18 mouse cellular contexts compared by ENCODE assay signal in the genomic region with DNA sequence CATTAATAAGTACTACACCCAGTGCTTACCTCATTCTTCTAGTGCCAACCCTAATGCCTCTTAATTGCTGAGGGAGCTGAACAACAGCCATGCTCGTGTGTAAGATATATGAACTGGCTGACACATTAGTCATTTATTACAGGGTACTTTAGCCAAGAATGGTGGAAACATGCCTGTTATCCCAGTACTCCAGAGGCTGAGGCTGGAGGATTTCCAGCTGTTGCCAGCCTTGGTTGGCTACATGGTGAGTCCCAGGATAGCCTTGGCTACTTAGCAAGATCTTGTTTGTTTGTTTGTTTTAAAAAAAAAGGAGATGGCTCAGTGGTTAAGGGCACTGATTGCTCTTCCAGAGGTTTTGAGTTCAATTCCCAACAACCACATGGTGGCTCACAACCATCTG. TPM values are rescaled to one million over a fixed set of nuclear protein-coding genes. Genes with fewer than 3 reads are reported as not detected.
DNase-seq lines count a peak whose midpoint lies in the region; ATAC-seq and TF ChIP-seq lines count a peak whose summit lies in the region.
"Had no signal": no experiment of that assay in that cellular context is flagged by ENCODE, and none has a peak within 500 bp of the region (broad histone marks: within the 10 kb centered on the region; RNA-seq: fewer than 3 reads in every experiment).

No protein-coding gene starts in this region.

- H3K27me3 ChIP-seq in heart, embryonic 12.5 days (replicated peaks) = no peaks in the 10 kb centered on the region
- H3K27me3 ChIP-seq in G1E (ENCODE audit: insufficient read depth, low read length) = no peaks in the 10 kb centered on the region
- no peaks in the 10 kb centered on the region for H3K27me3 ChIP-seq in hindbrain, embryonic 16.5 days (replicated peaks; ENCODE audit: control insufficient read depth, insufficient read depth, low read length)
- H3K27me3 ChIP-seq: heart, embryonic 15.5 days; hindbrain, embryonic 13.5 days; limb, embryonic 15.5 days; neural tube, embryonic 12.5 days had no signal

- DNase-seq in heart, adult 8-10 months (ENCODE audit: low spot score) = no peak
- DNase-seq in 3T3-L1 (ENCODE audit: low read depth, low spot score) (peak; percentile 44), G1E (ENCODE audit: low spot score) (no peak)
- DNase-seq in gastrocnemius, postnatal 10 days = no peak
- DNase-seq: cerebellum, adult 9-10 months; gastrocnemius, postnatal 25 days; kidney, postnatal 14 days; right cerebral cortex, postnatal 4 days had no signal

- no peak for ATAC-seq in heart, embryonic 12.5 days (ENCODE audit: insufficient number of reproducible peaks, low FRiP score)
- ATAC-seq in G1E (ENCODE audit: extremely low read depth, insufficient number of reproducible peaks, low FRiP score, poor library complexity, severe bottlenecking) = no peak
- no peak for ATAC-seq in granulocyte monocyte progenitor cell, adult 5-6 weeks (replicated peaks; ENCODE audit: poor library complexity, severe bottlenecking)
- no peak for ATAC-seq in hindbrain, embryonic 16.5 days
- ATAC-seq: intestine, postnatal 0 days; midbrain, embryonic 16.5 days had no signal

- H3K4me1 ChIP-seq in heart, embryonic 12.5 days (replicated peaks) = peaks cover 19% of the 10 kb centered on the region
- peaks cover 61% of the 10 kb centered on the region for H3K4me1 ChIP-seq in G1E (ENCODE audit: insufficient read depth, low read depth, low read length)
- H3K4me1 ChIP-seq in embryonic fibroblast, embryonic 13.5 days (ENCODE audit: control insufficient read depth, insufficient read depth, low read length) = peaks cover 9% of the 10 kb centered on the region; the same call in 1 of the 2 replicates
- H3K4me1 ChIP-seq in hindbrain, embryonic 16.5 days (ENCODE audit: control insufficient read depth, insufficient read depth, low read depth, low read length) = peaks cover 12% of the 10 kb centered on the region

- H3K9ac ChIP-seq in heart, embryonic 12.5 days = peak overlapping the region; percentile 8; the same call in 1 of the 2 replicates
- no peak overlapping the region for H3K9ac ChIP-seq in hindbrain, embryonic 16.5 days (ENCODE audit: low read depth, low read length)
- H3K9ac ChIP-seq: heart, embryonic 15.5 days; hindbrain, embryonic 13.5 days; limb, embryonic 15.5 days; neural tube, embryonic 12.5 days had no signal

- no peaks in the 10 kb centered on the region for H3K9me3 ChIP-seq in heart, embryonic 12.5 days (replicated peaks)
- H3K9me3 ChIP-seq in G1E (replicated peaks) = peaks cover 7% of the 10 kb centered on the region
- no peaks in the 10 kb centered on the region for H3K9me3 ChIP-seq in hindbrain, embryonic 16.5 days (ENCODE audit: control insufficient read depth, low read length)
- H3K9me3 ChIP-seq: heart, embryonic 15.5 days; hindbrain, embryonic 13.5 days; limb, embryonic 15.5 days; neural tube, embryonic 12.5 days had no signal

- H3K4me2 ChIP-seq in heart, embryonic 12.5 days = peak overlapping the region; percentile 25; the same call in 1 of the 2 replicates
- no peak overlapping the region for H3K4me2 ChIP-seq in hindbrain, embryonic 16.5 days (ENCODE audit: low read length)

- TF ChIP-seq POLR2A in embryonic fibroblast, embryonic 13.5 days (IDR thresholded peaks at IDR 0.05; ENCODE audit: low read depth, low read length) = no peak

- no peak for TF ChIP-seq CTCF in G1E (IDR thresholded peaks at IDR 0.05; ENCODE audit: low read depth, low read length)
- no peak for TF ChIP-seq CTCF in embryonic fibroblast, embryonic 13.5 days (IDR thresholded peaks at IDR 0.05; ENCODE audit: borderline replicate concordance, insufficient read depth, low read length)

- no peaks in the 10 kb centered on the region; the same call in 1 of the 2 replicates for H3K36me3 ChIP-seq in heart, embryonic 12.5 days
- H3K36me3 ChIP-seq in G1E (replicated peaks) = peaks cover 40% of the 10 kb centered on the region
- no peaks in the 10 kb centered on the region for H3K36me3 ChIP-seq in hindbrain, embryonic 16.5 days (ENCODE audit: control insufficient read depth, insufficient read depth, low read length)
- H3K36me3 ChIP-seq: heart, embryonic 15.5 days; hindbrain, embryonic 13.5 days; limb, embryonic 15.5 days; neural tube, embryonic 12.5 days had no signal

- H3K27ac ChIP-seq in heart, embryonic 12.5 days (ENCODE audit: poor library complexity, severe bottlenecking) = no peak overlapping the region
- peak overlapping the region; percentile 70 for H3K27ac ChIP-seq in embryonic fibroblast, embryonic 13.5 days (ENCODE audit: insufficient read depth, low read length)
- H3K27ac ChIP-seq in hindbrain, embryonic 16.5 days (ENCODE audit: low read depth, low read length) = no peak overlapping the region
- H3K27ac ChIP-seq: heart, embryonic 15.5 days; hindbrain, embryonic 13.5 days; limb, embryonic 15.5 days; neural tube, embryonic 12.5 days had no signal

- H3K4me3 ChIP-seq in heart, embryonic 12.5 days = 0 out of 2 replicates have a peak overlapping the region, but pooled peaks have one; percentile 10
- peak overlapping the region; percentile 65 for H3K4me3 ChIP-seq in G1E (ENCODE audit: low read depth, low read length)
- H3K4me3 ChIP-seq in embryonic fibroblast, embryonic 13.5 days (ENCODE audit: insufficient read depth, low read length) = no peak overlapping the region
- no peak overlapping the region for H3K4me3 ChIP-seq in hindbrain, embryonic 16.5 days (ENCODE audit: low read length)
- H3K4me3 ChIP-seq: neural tube, embryonic 12.5 days had no signal

- 53% methylated on average over 1 of the region's 1 CpGs for WGBS in heart, embryonic 12.5 days
- WGBS in hindbrain, embryonic 16.5 days = 56% methylated on average over 1 of the region's 1 CpGs

RNA-seq across cellular contexts. Expression of gene Crlf3, which starts 2.0 kb away (rescaled TPM):
- polyA plus RNA-seq in heart, embryonic 12.5 days (2016; fragmentation: Nextera tagmentation; extraction: Ambion mirVana) = 40.1 and 43.5 TPM in 2 replicates
- 10 to 100 TPM in 2 of 4 experiments, 1 to 10 TPM in 2; 9.0 to 14.9 (median 12.1) TPM for total RNA-seq in heart, adult 8-10 months (2022)
- total RNA-seq in G1E (2014; fragmentation: Nextera tagmentation) (132 and 144 TPM in 2 replicates), G1E (2017) (257 and 265 TPM in 2 replicates)
- 62.4 and 67.6 TPM in 2 replicates for polyA plus RNA-seq in G1E (2012)
- polyA plus RNA-seq in embryonic fibroblast, embryonic 13.5 days (2011; ENCODE audit: insufficient read length, low read depth, missing spikeins) = 20.7 and 27.2 TPM in 2 replicates
- total RNA-seq in granulocyte monocyte progenitor cell, adult 5-6 weeks (2014; fragmentation: Nextera tagmentation) = 85.9 and 104 TPM in 2 replicates
- total RNA-seq in granulocyte monocyte progenitor cell, adult 5-6 weeks (2017) = 95.3 and 97.5 TPM in 2 replicates
- polyA plus RNA-seq in hindbrain, embryonic 16.5 days (2015; fragmentation: Nextera tagmentation; extraction: Ambion mirVana) = 12.6 and 13.8 TPM in 2 replicates
- total RNA-seq in gastrocnemius, postnatal 10 days (2021) = 10 to 100 TPM; 11.6 to 14.9 TPM

RNA-seq across cellular contexts. Expression of gene Atad5, which starts 10.4 kb away (rescaled TPM):
- 6.9 and 8.3 TPM in 2 replicates for polyA plus RNA-seq in heart, embryonic 12.5 days (2016; fragmentation: Nextera tagmentation; extraction: Ambion mirVana)
- under 1 TPM; 0.55 to 0.97 (median 0.69) TPM for total RNA-seq in heart, adult 8-10 months (2022)
- total RNA-seq in G1E (2014; fragmentation: Nextera tagmentation) (88.0 and 98.7 TPM in 2 replicates), G1E (2017) (61.9 and 69.2 TPM in 2 replicates)
- 6.7 and 7.0 TPM in 2 replicates for polyA plus RNA-seq in G1E (2012)
- polyA plus RNA-seq in embryonic fibroblast, embryonic 13.5 days (2011; ENCODE audit: insufficient read length, low read depth, missing spikeins) = 7.4 and 11.4 TPM in 2 replicates
- 29.5 and 45.3 TPM in 2 replicates for total RNA-seq in granulocyte monocyte progenitor cell, adult 5-6 weeks (2014; fragmentation: Nextera tagmentation)
- 34.5 and 37.3 TPM in 2 replicates for total RNA-seq in granulocyte monocyte progenitor cell, adult 5-6 weeks (2017)
- 4.3 and 4.4 TPM in 2 replicates for polyA plus RNA-seq in hindbrain, embryonic 16.5 days (2015; fragmentation: Nextera tagmentation; extraction: Ambion mirVana)
- 1 to 10 TPM; 3.6 to 3.8 TPM for total RNA-seq in gastrocnemius, postnatal 10 days (2021)

Comparison
In these comparisons a context has a peak if more than half of its experiments do, and no peak if none do; other contexts are left out.
1. H3K4me3 ChIP-seq: peak in heart, embryonic 12.5 days (single experiment) and G1E (single experiment); none in embryonic fibroblast, embryonic 13.5 days (single experiment) and hindbrain, embryonic 16.5 days (single experiment).
2. RNA of gene Crlf3, which starts 2.0 kb away (total RNA-seq): 132 to 265 TPM in G1E and 85.9 to 104 TPM in granulocyte monocyte progenitor cell, adult 5-6 weeks; 11.6 to 14.9 TPM in gastrocnemius, postnatal 10 days and 9.0 to 14.9 TPM in heart, adult 8-10 months; every median in the first group is over 4 times any median in the second.
3. RNA of gene Atad5, which starts 10.4 kb away (total RNA-seq): 61.9 to 98.7 TPM in G1E and 29.5 to 45.3 TPM in granulocyte monocyte progenitor cell, adult 5-6 weeks; 3.6 to 3.8 TPM in gastrocnemius, postnatal 10 days and 0.55 to 0.97 TPM in heart, adult 8-10 months; every median in the first group is over 4 times any median in the second.